Comparison of ENCODE assay signal across 8 mouse cellular contexts in genomic region chr14:52140577-52141444, GRCm38 (mm10). TPM values are rescaled to one million over a fixed set of nuclear protein-coding genes. Genes with fewer than 3 reads are reported as not detected.
A peak's percentile ranks its signal among the peaks of the same experiment; 100 is the strongest.
DNase-seq lines count a peak whose midpoint lies in the region; ATAC-seq and TF ChIP-seq lines count a peak whose summit lies in the region.

No protein-coding gene starts in this region.

- peak overlapping the region; percentile 6; the same call in 1 of the 2 replicates for H3K4me3 ChIP-seq in lung, embryonic 14.5 days (ENCODE audit: low read depth, low read length)
- H3K4me3 ChIP-seq in liver, embryonic 14.5 days (ENCODE audit: insufficient read depth in 1 of 2, low read depth in 2 of 2, low read length in 2 of 2), result peak overlapping the region; percentile 21 to 28; a peak in 3 of 4 replicates

- no peaks in the 10 kb centered on the region for H3K9me3 ChIP-seq in lung, embryonic 14.5 days (ENCODE audit: low read depth, low read length)
- no peaks in the 10 kb centered on the region for H3K9me3 ChIP-seq in liver, embryonic 14.5 days (ENCODE audit: control insufficient read depth, low read length)

- no peak for TF ChIP-seq EP300 in liver, embryonic 14.5 days (IDR thresholded peaks at IDR 0.05; ENCODE audit: low read depth)

- DNase-seq in lung, embryonic 14.5 days, result no peak
- no peak for DNase-seq in lung, adult 18-20 months
- DNase-seq in liver, embryonic 14.5 days (ENCODE audit: low read depth in 3 of 3, low spot score in 3 of 3), result no peak
- DNase-seq in thymus, postnatal 14 days, result peak; percentile 42
- DNase-seq in left cerebral cortex, adult 11 months (ENCODE audit: low spot score), result no peak
- no peak for DNase-seq in left cerebral cortex, postnatal 25 days (ENCODE audit: low spot score in 2 of 2)
- no peak for DNase-seq in cerebellum, postnatal 10 days

- no peak overlapping the region for H3K9ac ChIP-seq in lung, embryonic 14.5 days
- no peak overlapping the region for H3K9ac ChIP-seq in liver, embryonic 14.5 days (replicated peaks)

- intact Hi-C loops in left cerebral cortex, postnatal 25 days (cut with DNase I), result no loop called here

- no peaks in the 10 kb centered on the region for H3K27me3 ChIP-seq in lung, embryonic 14.5 days (ENCODE audit: insufficient read depth, low read length)
- no peaks in the 10 kb centered on the region for H3K27me3 ChIP-seq in liver, embryonic 14.5 days (ENCODE audit: control insufficient read depth, insufficient read depth, low read length)

- H3K36me3 ChIP-seq in lung, embryonic 14.5 days (ENCODE audit: insufficient read depth), result no peaks in the 10 kb centered on the region
- H3K36me3 ChIP-seq in liver, embryonic 14.5 days (replicated peaks; ENCODE audit: control insufficient read depth, insufficient read depth, low read depth), result no peaks in the 10 kb centered on the region

- TF ChIP-seq CTCF in lung, embryonic 14.5 days (IDR thresholded peaks at IDR 0.05; ENCODE audit: low read depth), result no peak
- TF ChIP-seq CTCF in liver, embryonic 14.5 days (IDR thresholded peaks at IDR 0.05; ENCODE audit: low read depth), result no peak

- WGBS in lung, embryonic 14.5 days, result 36% methylated on average over 19 of the region's 19 CpGs
- 7% methylated on average over 19 of the region's 19 CpGs for WGBS in liver, embryonic 14.5 days (ENCODE audit: insufficient replicate concordance)

- H3K4me2 ChIP-seq in lung, embryonic 14.5 days, result peak overlapping the region; percentile 49
- H3K4me2 ChIP-seq in liver, embryonic 14.5 days (ENCODE audit: low read depth), result peak overlapping the region; percentile 58

- ATAC-seq in lung, embryonic 14.5 days (ENCODE audit: insufficient read depth), result peak; percentile 56; the same call in 1 of the 2 replicates
- peak; percentile 84 for ATAC-seq in common myeloid progenitor, adult 5-6 weeks (replicated peaks; ENCODE audit: low read depth, poor library complexity, severe bottlenecking)
- peak; percentile 53 for ATAC-seq in liver, embryonic 14.5 days (ENCODE audit: insufficient read depth)

- no peak overlapping the region; the same call in 1 of the 2 replicates for H3K27ac ChIP-seq in lung, embryonic 14.5 days (ENCODE audit: low read depth)
- H3K27ac ChIP-seq in liver, embryonic 14.5 days, result no peak overlapping the region

- H3K4me1 ChIP-seq in lung, embryonic 14.5 days (ENCODE audit: insufficient read depth), result no peaks in the 10 kb centered on the region
- H3K4me1 ChIP-seq in liver, embryonic 14.5 days (replicated peaks; ENCODE audit: control insufficient read depth in 2 of 2, insufficient read depth in 2 of 2, low read length in 1 of 2), result peaks cover 0 to 6% of the 10 kb centered on the region in 2 experiments; a peak in 2 of 4 replicates

RNA-seq across cellular contexts. Expression of gene Rpgrip1, which starts 30.3 kb away (rescaled TPM):
- 76.1 TPM in 2 replicates for polyA plus RNA-seq in lung, embryonic 14.5 days (2014; fragmentation: Nextera tagmentation; extraction: Ambion mirVana)
- 17.0 and 17.2 TPM in 2 replicates for total RNA-seq in common myeloid progenitor, adult 5-6 weeks (2017)
- polyA plus RNA-seq in liver, embryonic 14.5 days (2012; rRNA removed), result 0.31 and 0.41 TPM in 2 replicates
- polyA plus RNA-seq in liver, embryonic 14.5 days (2014; fragmentation: Nextera tagmentation; extraction: Ambion mirVana), result 48.5 and 50.1 TPM in 2 replicates
- total RNA-seq in left cerebral cortex, postnatal 25 days (2021), result 1 to 10 TPM; 2.4 to 2.8 TPM

RNA-seq across cellular contexts. Expression of gene Hnrnpc, which starts 37.0 kb away (rescaled TPM):
- polyA plus RNA-seq in lung, embryonic 14.5 days (2014; fragmentation: Nextera tagmentation; extraction: Ambion mirVana), result 673 and 695 TPM in 2 replicates
- total RNA-seq in common myeloid progenitor, adult 5-6 weeks (2017), result 700 and 803 TPM in 2 replicates
- 94.9 and 161 TPM in 2 replicates for polyA plus RNA-seq in liver, embryonic 14.5 days (2012; rRNA removed)
- 240 and 269 TPM in 2 replicates for polyA plus RNA-seq in liver, embryonic 14.5 days (2014; fragmentation: Nextera tagmentation; extraction: Ambion mirVana)
- total RNA-seq in left cerebral cortex, postnatal 25 days (2021), result 100 to 1,000 TPM; 226 to 228 TPM

RNA-seq across cellular contexts. Expression of gene Supt16, which starts 56.4 kb away (rescaled TPM):
- polyA plus RNA-seq in lung, embryonic 14.5 days (2014; fragmentation: Nextera tagmentation; extraction: Ambion mirVana), result 82.5 and 85.8 TPM in 2 replicates
- 251 and 267 TPM in 2 replicates for total RNA-seq in common myeloid progenitor, adult 5-6 weeks (2017)
- 15.4 and 25.2 TPM in 2 replicates for polyA plus RNA-seq in liver, embryonic 14.5 days (2012; rRNA removed)
- polyA plus RNA-seq in liver, embryonic 14.5 days (2014; fragmentation: Nextera tagmentation; extraction: Ambion mirVana), result 35.6 and 39.9 TPM in 2 replicates
- 10 to 100 TPM; 50.5 to 52.0 TPM for total RNA-seq in left cerebral cortex, postnatal 25 days (2021)
